Mouse (Mus musculus) adrenal gland, postnatal 4 days (tissue): Measurements from ENCODE around the gene 4930572O03Rik. TPM values are rescaled to one million over a fixed set of nuclear protein-coding genes. Genes with fewer than 3 reads are reported as not detected.
"Not testable (repeated sequence)": the region's sequence is repeated elsewhere in the genome, so short reads cannot be mapped to it uniquely, and the experiment has no call there.

Experiments
- DNase-seq, 2 experiments: peaks; one replicate each; pipeline ENCODE4 v3.0.0; 2021 to 2022; ENCODE audit warnings: low spot score in 2 of 2, mixed read lengths in 2 of 2
- total RNA-seq, 2 experiments: library from RNA; stranded (reverse); gene quantifications; 2 replicates each; pipeline ENCODE4 v1.2.3; 2021

Gene 4930572O03Rik
- total RNA-seq, 2 experiments from 2014 or later = not detected

GRCm38 (mm10) chr5:15628136-15628535 lies 28.7 kb downstream of the 4930572O03Rik start:
- DNase-seq = not testable (repeated sequence)

GRCm38 (mm10) chr5:15618764-15619163 lies 38.1 kb downstream of the 4930572O03Rik start, which contains the start of gene Speer4d:
TSS of gene Speer4d (plus strand) at chr5:15619064.
- DNase-seq = not testable (repeated sequence)

GRCm38 (mm10) chr5:15616195-15616594 lies 40.7 kb downstream of the 4930572O03Rik start:
- not testable (repeated sequence) for DNase-seq

GRCm38 (mm10) chr5:15610695-15611094 lies 46.2 kb downstream of the 4930572O03Rik start:
- DNase-seq = not testable (repeated sequence)

- DNase-seq = peak; percentile 14 to 16
These were observed 50.2 kb downstream of the 4930572O03Rik start for GRCm38 (mm10) chr5:15606677-15607076.

- not testable (repeated sequence) for DNase-seq
These were observed 53.3 kb downstream of the 4930572O03Rik start for GRCm38 (mm10) chr5:15603585-15603984.

GRCm38 (mm10) chr5:15603008-15603407 lies 53.9 kb downstream of the 4930572O03Rik start:
- not testable (repeated sequence) for DNase-seq

GRCm38 (mm10) chr5:15602424-15602947 lies 54.4 kb downstream of the 4930572O03Rik start:
- not testable (repeated sequence) for DNase-seq

Other genes with a start within 250 kb of the 4930572O03Rik start
- not detected for gene Gm21149, start 180.5 kb downstream of the 4930572O03Rik start, total RNA-seq
- gene Gm21190, start 127.8 kb downstream of the 4930572O03Rik start, total RNA-seq = not detected
- gene Gm21083, start 79.7 kb downstream of the 4930572O03Rik start, total RNA-seq = not detected
- not detected for gene Speer4d, start 38.0 kb downstream of the 4930572O03Rik start, total RNA-seq
- not detected for gene Speer4c, start 57.2 kb upstream of the 4930572O03Rik start, total RNA-seq